Mouse (Mus musculus) heart, embryonic 12.5 days (tissue): ENCODE results near the gene Zbtb48. TPM values are rescaled to one million over a fixed set of nuclear protein-coding genes. Genes with fewer than 3 reads are reported as not detected.
A peak's percentile ranks its signal among the peaks of the same experiment; 100 is the strongest.
"Not testable (repeated sequence)": the region's sequence is repeated elsewhere in the genome, so short reads cannot be mapped to it uniquely, and the experiment has no call there.

Experiments used
- ATAC-seq: fragments of 200-750 bp; cut with Nextera tagmentation; 2 replicates; pipeline ENCODE4 v1.8.0; 2017; ENCODE audit warnings: moderate TSS enrichment, moderate library complexity; ENCODE audit not compliant: insufficient number of reproducible peaks, low FRiP score
- H3K27ac ChIP-seq: fragments of 300-500 bp; sonication (generic); 2 replicates; pipeline ENCODE4 v1.5.1; 2016; ENCODE audit warnings: mild to moderate bottlenecking, moderate library complexity; ENCODE audit not compliant: poor library complexity, severe bottlenecking
- H3K27me3 ChIP-seq: fragments of 300-500 bp; sonication (generic); replicated peaks from 2 replicates; pipeline ENCODE4 v1.6.1; 2016; ENCODE audit warnings: mild to moderate bottlenecking, moderate library complexity
- H3K36me3 ChIP-seq: fragments of 300-500 bp; sonication (generic); 2 replicates; pipeline ENCODE4 v1.6.1; 2016; ENCODE audit warnings: mild to moderate bottlenecking, moderate library complexity
- H3K4me1 ChIP-seq: fragments of 300-500 bp; sonication (generic); replicated peaks from 2 replicates; pipeline ENCODE4 v1.6.1; 2016; ENCODE audit warnings: mild to moderate bottlenecking
- H3K4me2 ChIP-seq: fragments of 300-500 bp; sonication (generic); 2 replicates; pipeline ENCODE4 v1.6.1; 2016; ENCODE audit warnings: mild to moderate bottlenecking, moderate library complexity
- H3K4me3 ChIP-seq: fragments of 300-500 bp; sonication (generic); 2 replicates; pipeline ENCODE4 v1.5.1; 2016; ENCODE audit warnings: mild to moderate bottlenecking
- H3K9ac ChIP-seq: fragments of 300-500 bp; sonication (generic); 2 replicates; pipeline ENCODE4 v1.6.1; 2016; ENCODE audit warnings: mild to moderate bottlenecking, moderate library complexity
- H3K9me3 ChIP-seq: fragments of 300-500 bp; sonication (generic); replicated peaks from 2 replicates; pipeline ENCODE4 v1.6.1; 2016; ENCODE audit warnings: mild to moderate bottlenecking, moderate library complexity
- WGBS: fragments of 180-500 bp; shearing (Covaris S2); methylation state at CpG from one replicate; pipeline ENCODE4 v1.1.7; 2016; 5-methylcytosine and 5-hydroxymethylcytosine counted together
- polyA plus RNA-seq: library from polyadenylated mRNA; unstranded; fragments of >200 nt; fragmentation: Nextera tagmentation; extraction: Ambion mirVana; gene quantifications from 2 replicates; pipeline ENCODE4 v1.2.1, GENCODE M21; 2016

Zbtb48 gene
- polyA plus RNA-seq, 1 experiment from 2014 or later: 13.9 TPM

DNA sequence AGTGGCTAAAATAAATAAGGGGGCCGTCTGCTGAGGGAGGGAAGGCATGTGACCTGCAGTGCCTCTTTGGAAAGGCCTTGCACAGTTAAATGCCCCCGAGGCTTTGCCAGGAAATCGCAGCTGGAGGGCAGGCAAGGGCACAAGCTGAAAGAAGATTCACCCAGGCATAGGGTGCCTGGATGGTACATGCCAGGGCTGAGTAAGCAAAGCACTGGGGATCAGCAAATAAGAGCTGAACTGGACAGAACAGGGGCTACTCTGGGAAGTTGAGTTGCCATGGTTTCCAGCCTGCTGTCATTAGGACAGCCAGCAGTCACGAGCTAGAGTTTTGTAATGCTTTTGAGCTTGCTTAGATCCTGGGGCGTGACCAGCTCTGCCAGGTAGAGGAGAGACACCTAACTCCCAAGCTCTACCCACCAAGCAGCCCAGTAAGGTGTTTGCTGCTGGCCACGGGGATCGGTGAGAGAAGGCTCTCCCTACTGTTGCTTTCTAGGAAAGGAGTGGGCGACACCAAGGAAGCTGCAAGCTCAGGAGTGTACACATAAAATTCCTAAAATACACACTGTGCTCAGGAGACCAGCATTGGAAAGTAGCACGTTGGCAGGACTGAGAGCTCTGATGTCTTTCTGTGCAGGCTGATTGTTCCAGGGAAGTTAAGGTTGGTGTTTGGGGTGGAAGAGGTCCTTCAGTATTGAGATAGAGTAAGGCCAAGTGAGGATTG is 35.1 kb upstream of the Zbtb48 start:
- Histone ChIP-seq H3K4me1 (no peaks in the 10 kb centered on the region), H3K27me3 (0 out of 2 replicates have a peak, but pooled peaks cover 3% of the 10 kb centered on the region), H3K4me3 (no peak overlapping the region), H3K27ac (no peak overlapping the region), H3K36me3 (peaks cover 46% of the 10 kb centered on the region), H3K9me3 (no peaks in the 10 kb centered on the region), H3K9ac (no peak overlapping the region), H3K4me2 (no peak overlapping the region)
- 75% methylated on average over 9 of the region's 9 CpGs for WGBS
- ATAC-seq: no peak

DNA sequence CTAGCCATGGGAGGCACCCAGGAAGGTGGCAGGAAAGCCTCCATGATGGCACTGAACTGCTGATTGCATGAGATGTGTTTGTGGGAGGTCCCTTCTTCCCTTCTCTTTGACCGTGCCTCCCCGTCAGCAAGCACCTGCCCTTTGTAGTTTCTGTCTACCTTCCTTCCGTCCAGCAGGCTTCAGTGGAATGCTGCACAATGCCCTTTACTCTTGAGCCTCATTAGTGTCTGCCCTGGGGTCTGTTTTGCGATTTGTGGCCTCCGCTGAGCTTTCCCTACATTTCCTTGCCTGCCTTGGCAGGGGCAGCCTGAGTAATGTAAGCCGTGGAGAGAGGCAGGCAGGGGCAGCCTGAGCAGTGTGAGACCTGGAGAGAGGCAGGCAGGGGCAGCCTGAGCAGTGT is 17.1 kb upstream of the Zbtb48 start:
- no peak for ATAC-seq

DNA sequence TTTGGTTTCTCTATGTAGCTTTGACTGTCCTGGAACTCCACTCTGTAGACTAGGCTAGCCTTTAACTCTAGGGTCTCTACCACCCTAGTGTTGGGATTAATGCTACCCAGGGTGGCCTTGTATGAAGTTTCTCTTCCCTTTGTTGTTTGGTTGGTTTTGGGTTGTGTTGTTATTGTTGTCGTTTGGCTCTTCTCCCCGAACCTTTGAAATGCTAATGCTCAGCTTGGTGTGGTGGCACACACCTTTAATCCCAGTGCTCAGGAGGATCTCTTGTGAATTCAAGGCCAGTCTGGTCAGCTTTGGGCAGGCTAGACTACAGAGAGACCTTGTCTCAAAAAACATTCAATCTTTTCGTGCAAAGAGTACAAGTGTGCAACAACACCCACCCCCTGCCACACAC is 15.7 kb upstream of the Zbtb48 start:
- H3K27me3 ChIP-seq: no peaks in the 10 kb centered on the region
- ATAC-seq: no peak
- WGBS: 84% methylated on average over 3 of the region's 3 CpGs
- H3K27ac ChIP-seq: no peak overlapping the region
- no peaks in the 10 kb centered on the region for H3K9me3 ChIP-seq
- H3K4me3 ChIP-seq: no peak overlapping the region
- H3K9ac ChIP-seq: no peak overlapping the region
- H3K4me2 ChIP-seq: no peak overlapping the region
- peaks cover 9% of the 10 kb centered on the region for H3K4me1 ChIP-seq
- peaks cover 69% of the 10 kb centered on the region for H3K36me3 ChIP-seq

More for the DNA sequence above, 17.1 kb upstream of the Zbtb48 start:
- H3K9me3 ChIP-seq: no peaks in the 10 kb centered on the region
- no peak overlapping the region for H3K4me2 ChIP-seq
- peaks cover 79% of the 10 kb centered on the region for H3K36me3 ChIP-seq
- H3K27ac ChIP-seq: no peak overlapping the region
- peaks cover 9% of the 10 kb centered on the region for H3K4me1 ChIP-seq
- H3K27me3 ChIP-seq: no peaks in the 10 kb centered on the region
- H3K4me3 ChIP-seq: no peak overlapping the region
- WGBS: 83% methylated on average over 6 of the region's 6 CpGs
- H3K9ac ChIP-seq: no peak overlapping the region

DNA sequence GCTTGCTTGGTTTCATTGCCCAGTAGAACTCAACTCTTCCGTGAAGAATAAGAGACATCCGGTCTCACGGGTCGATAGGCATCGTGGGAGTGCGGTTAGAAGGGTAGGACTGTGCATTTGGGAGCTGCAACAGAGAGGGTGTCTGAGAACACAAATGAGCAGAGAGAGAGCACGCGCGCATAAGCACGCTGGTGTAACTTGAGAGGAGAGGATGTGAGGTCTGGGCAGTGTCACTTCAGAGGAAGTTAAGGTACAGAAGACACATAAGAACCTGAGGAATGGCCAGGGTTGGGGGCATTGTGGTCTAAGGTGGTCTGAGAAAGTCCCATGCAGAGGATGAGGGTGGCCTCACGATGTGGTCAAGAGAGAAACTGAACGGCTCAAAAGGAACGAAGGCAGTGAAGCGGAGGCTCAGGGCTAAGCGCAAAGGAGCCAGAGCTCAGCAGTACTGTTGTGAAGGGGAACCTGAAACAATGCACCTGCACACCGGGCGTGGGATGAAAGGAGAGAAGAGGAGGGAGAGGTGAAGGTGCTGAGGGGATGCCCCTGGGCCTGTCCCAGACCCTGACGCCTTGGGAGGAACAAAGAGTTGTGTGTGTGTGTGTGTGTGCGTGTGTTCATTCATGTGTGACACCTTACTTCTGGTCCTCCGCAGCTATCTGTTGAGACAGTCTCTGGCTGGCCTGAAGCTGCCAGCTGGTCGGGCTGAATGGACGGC is 14.6 kb upstream of the Zbtb48 start:
- peaks cover 58% of the 10 kb centered on the region for H3K36me3 ChIP-seq
- H3K9me3 ChIP-seq: no peaks in the 10 kb centered on the region
- H3K4me2 ChIP-seq: no peak overlapping the region
- H3K9ac ChIP-seq: no peak overlapping the region
- no peak overlapping the region for H3K27ac ChIP-seq
- H3K4me3 ChIP-seq: no peak overlapping the region
- H3K4me1 ChIP-seq: peaks cover 9% of the 10 kb centered on the region
- no peak for ATAC-seq
- no peaks in the 10 kb centered on the region for H3K27me3 ChIP-seq
- 95% methylated on average over 22 of the region's 22 CpGs for WGBS

DNA sequence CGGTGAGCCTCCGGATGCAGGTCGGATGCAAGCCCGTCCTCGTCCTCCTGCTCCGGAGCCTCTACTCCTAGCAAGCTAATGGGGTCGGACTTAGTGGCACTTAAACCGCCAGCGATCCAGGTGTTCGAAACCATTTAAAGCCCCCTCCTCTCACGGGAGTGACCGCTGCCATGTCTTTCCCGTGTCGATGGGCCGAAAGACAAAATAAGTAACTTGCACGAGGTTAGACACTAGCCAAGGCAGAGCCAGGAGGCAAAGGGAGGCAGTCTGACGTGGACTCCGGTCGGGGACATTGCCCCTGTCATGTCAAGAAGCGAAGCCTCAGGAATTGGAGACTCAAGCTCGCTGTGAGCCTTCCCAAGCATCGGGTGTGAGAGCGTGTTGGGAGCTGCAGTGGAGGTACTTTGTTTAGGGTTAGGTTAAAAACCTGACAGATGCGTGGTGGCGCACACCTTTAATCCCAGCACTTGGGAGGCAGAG is 12.4 kb upstream of the Zbtb48 start:
- Histone ChIP-seq H3K9ac (peak overlapping the region; percentile 95), H3K36me3 (peaks cover 40% of the 10 kb centered on the region), H3K4me2 (peak overlapping the region; percentile 92), H3K4me1 (peaks cover 9% of the 10 kb centered on the region), H3K9me3 (no peaks in the 10 kb centered on the region), H3K27me3 (no peaks in the 10 kb centered on the region), H3K4me3 (peak overlapping the region; percentile 91), H3K27ac (no peak overlapping the region)
- WGBS: 2% methylated on average over 25 of the region's 25 CpGs
- ATAC-seq: no peak

DNA sequence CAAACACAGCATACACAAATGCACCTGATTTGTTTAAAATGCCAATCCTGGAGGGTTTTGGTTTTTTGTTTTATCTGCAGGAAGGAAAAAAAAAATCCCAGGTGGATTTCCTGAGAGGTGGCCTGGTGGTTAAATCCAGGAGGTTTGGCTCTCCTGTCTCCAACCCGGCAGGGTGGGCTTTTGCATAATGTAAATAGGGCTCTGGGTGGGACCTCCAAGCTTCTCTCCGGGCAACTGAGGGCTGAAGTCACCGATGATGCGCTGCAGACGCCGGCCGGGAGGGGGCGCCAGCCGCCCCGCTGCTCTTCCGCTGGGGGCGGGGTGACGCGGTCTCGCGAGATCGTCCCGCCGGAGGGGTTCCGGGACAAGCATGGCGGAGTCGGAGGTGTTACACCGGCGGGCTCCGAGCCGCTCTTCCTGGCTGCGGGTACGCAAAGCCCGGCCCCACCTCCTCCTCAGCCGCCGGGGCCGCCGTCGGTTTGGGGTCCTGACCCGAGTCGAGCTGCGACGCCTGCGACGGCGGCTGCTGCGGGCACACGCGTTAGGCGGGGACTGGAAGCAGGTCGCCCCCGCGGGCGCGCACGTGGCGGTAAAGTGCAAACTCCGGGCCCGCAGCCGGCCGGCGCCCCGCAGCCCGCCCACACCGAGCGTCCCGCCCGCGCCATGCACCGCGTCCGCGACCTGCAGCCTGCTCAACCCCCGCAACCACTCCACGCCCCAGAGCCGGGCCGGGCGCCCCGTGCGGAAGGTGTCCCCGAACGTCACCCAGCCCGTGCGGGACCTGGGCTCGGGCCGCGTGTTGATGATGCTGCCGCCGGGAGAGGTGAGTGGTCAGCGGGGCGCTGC is 11.7 kb upstream of the Zbtb48 start, which contains the start of gene Nol9:
Gene Nol9 (plus strand): TSS at position 337 of the 846 bp plus-strand sequence.
- Histone ChIP-seq H3K36me3 (peaks cover 33% of the 10 kb centered on the region), H3K9me3 (no peaks in the 10 kb centered on the region), H3K27ac (no peak within 1 kb of the TSS), H3K4me1 (peaks cover 9% of the 10 kb centered on the region), H3K9ac (peak within 1 kb of the TSS; percentile 95), H3K27me3 (no peaks in the 10 kb centered on the region), H3K4me3 (peak within 1 kb of the TSS; percentile 91), H3K4me2 (peak within 1 kb of the TSS; percentile 92)
- under 1% methylated on average over 73 of the region's 86 CpGs for WGBS
- ATAC-seq: peak; percentile 89

DNA sequence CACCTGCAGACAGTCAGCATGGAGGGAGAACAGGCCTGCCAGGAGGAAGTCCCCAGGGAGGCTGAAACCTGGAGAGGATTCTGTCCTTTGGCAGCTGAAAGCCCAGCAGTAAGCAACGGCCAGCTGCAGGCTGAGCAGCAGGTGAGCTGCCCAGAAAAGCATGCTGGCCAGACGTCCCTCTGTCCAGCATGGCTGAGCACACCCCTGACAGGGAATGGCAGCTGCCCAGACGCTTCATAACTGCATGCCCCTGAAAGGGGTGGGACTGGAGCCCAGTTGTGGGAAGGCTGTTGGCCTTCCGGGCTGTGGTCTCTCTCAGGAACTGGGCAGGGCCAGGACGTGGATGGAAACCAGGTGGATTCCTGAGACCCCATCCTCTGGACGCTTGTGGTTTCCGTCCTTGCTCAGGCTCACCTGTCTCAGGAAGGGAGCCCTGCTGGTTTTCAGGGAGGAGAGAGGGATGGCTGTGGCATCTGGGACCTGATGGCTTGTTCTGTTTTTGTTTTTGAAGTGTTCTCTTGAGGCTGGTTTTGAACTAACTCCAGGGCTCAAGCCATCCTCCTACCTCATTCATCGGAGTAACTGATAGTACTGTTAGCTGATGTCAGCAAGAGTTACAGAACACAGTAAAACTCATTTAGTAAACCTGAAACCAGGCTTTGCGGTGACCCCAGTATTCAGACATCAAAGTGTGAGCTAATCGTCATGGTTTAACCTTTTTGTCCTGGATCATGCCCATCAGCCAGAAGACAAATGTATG is 10.9 kb upstream of the Zbtb48 start, which contains the start of gene Tas1r1:
Gene Tas1r1 (minus strand): TSS at position 344 of the 760 bp plus-strand sequence.
- peak within 1 kb of the TSS; percentile 91 for H3K4me3 ChIP-seq
- H3K4me2 ChIP-seq: peak within 1 kb of the TSS; percentile 92
- peak within 1 kb of the TSS; percentile 95 for H3K9ac ChIP-seq
- peaks cover 26% of the 10 kb centered on the region for H3K36me3 ChIP-seq
- ATAC-seq: no peak
- no peak within 1 kb of the TSS for H3K27ac ChIP-seq
- peaks cover 9% of the 10 kb centered on the region for H3K4me1 ChIP-seq
- H3K27me3 ChIP-seq: peaks cover 7% of the 10 kb centered on the region; the same call in 1 of the 2 replicates
- 39% methylated on average over 10 of the region's 10 CpGs for WGBS
- H3K9me3 ChIP-seq: no peaks in the 10 kb centered on the region

DNA sequence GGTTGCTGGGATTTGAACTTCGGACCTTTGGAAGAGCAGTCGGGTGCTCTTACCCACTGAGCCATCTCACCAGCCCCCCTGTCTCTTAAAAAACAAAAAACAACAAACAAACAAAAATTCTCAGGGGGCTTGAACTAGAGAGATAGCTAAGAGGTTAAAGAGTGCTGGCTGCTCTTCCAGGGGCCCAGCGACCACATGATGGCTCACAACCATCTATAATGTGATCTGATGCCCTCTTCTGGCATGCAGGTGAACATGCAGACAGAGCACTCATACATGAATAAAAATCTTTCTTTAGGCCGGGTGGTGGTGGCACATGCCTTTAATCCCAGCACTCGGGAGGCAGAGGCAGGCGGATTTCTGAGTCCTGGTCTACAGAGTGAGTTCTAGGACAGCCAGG is 9.0 kb upstream of the Zbtb48 start:
- H3K4me2 ChIP-seq, H3K36me3 ChIP-seq, ATAC-seq, H3K4me1 ChIP-seq, H3K4me3 ChIP-seq, H3K9ac ChIP-seq, H3K9me3 ChIP-seq, H3K27ac ChIP-seq: not testable (repeated sequence)
- H3K27me3 ChIP-seq: peaks cover 24% of the 10 kb centered on the region
- 86% methylated on average over 6 of the region's 6 CpGs for WGBS

DNA sequence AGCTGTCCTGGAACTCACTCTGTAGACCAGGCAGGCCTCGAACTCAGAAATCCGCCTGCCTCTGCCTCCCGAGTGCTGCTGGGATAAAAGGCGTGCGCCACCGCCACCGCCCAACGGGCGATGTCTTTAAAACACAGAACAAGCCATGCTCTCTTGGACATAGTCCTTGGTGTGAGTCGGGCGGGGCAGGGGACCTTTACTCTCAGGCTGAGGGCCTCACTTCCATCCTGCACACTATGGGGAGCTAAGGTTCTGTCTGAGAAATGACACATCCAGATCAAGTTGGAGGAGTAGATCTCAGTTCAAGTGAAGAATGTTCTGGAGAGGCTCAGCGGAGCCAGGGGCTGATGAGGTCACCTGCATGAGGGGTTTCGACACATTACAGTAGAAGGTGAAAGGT is 5.5 kb upstream of the Zbtb48 start:
- no peaks in the 10 kb centered on the region for H3K9me3 ChIP-seq

DNA sequence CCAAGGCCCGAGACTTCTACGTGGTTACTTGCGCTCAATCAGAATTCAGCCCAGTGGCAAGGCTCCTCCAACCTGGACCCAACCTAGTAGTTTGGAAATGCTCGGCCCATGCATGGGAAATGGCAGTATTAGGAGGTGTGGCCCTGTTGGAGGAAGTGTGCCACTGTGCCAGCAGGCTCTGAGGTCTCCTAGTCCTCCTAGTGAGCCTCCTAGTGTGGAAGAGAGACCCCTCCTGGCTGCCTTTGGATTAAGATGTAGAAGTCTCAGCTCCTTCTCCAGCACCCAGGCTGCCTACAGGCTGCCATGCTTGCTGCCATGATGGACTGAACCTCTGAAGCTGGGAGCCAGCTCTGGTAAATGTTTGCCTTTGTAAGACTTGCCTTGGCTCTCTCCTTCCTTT is 2.5 kb upstream of the Zbtb48 start:
- H3K9me3 ChIP-seq: no peaks in the 10 kb centered on the region
- ATAC-seq: no peak
- no peak overlapping the region for H3K27ac ChIP-seq
- no peak overlapping the region for H3K9ac ChIP-seq
- H3K4me2 ChIP-seq: no peak overlapping the region
- H3K4me3 ChIP-seq: no peak overlapping the region
- H3K27me3 ChIP-seq: peaks cover 30% of the 10 kb centered on the region
- H3K4me1 ChIP-seq: peaks cover 34% of the 10 kb centered on the region
- WGBS: 73% methylated on average over 4 of the region's 4 CpGs
- peaks cover 1% of the 10 kb centered on the region; the same call in 1 of the 2 replicates for H3K36me3 ChIP-seq

More for the DNA sequence above, 5.5 kb upstream of the Zbtb48 start:
- Histone ChIP-seq H3K4me2 (no peak overlapping the region), H3K4me3 (no peak overlapping the region), H3K9ac (no peak overlapping the region), H3K4me1 (peaks cover 12% of the 10 kb centered on the region), H3K27me3 (peaks cover 30% of the 10 kb centered on the region), H3K36me3 (no peaks in the 10 kb centered on the region), H3K27ac (no peak overlapping the region)
- WGBS: 82% methylated on average over 13 of the region's 13 CpGs
- ATAC-seq: no peak
